Mouse (Mus musculus) liver, postnatal 0 days (tissue): Measurements from ENCODE around the gene Filip1l.

Experiments used
- CTCF ChIP-seq: sonication (generic); IDR thresholded peaks from 2 replicates; pipeline ENCODE4 v1.5.1; 2016; ENCODE audit warnings: antibody characterized with exemption, low read depth
- EP300 ChIP-seq: IDR thresholded peaks from 2 replicates; pipeline ENCODE4 v1.6.1; 2016; ENCODE audit warnings: antibody characterized with exemption, low read depth, mild to moderate bottlenecking

DNA sequence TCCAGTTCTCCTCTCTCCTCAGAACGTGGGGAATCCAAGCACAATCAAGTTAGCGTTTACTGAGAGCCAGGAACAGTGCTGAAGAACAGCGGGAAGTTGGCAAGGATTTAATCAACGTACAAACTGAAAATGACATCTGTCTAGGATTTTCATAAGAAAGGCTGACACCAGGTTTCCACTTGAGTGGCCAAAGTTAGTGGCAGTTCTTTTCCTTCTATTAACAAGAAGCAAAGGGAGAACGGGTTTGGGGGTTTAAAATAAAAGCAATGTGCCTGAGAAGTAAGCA lies 12.3 kb upstream of the Filip1l start:
- no peak for TF ChIP-seq EP300
- no peak for TF ChIP-seq CTCF
